8 mouse cellular contexts compared by ENCODE assay signal in the genomic region with DNA sequence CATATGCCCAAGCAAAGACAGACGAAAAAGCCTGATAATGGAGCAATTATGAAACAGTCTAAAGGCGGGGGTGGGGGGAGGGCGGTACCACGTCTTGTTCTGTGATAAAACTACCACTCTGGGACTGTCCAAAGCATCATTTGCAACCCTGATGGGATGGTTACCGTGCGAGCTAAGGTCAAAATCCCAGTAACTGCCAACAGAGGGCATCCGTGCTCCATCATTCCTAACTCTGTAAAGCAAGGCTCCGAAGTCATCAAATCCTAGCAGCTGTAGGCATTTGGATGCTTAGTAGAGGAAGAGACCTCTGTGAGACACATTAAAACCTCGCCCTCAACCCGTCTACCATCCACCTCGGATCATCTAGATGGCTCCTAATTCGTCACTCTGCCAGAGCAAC.
DNase-seq lines count a peak whose midpoint lies in the region; ATAC-seq and TF ChIP-seq lines count a peak whose summit lies in the region.

No protein-coding gene starts in this region.

- intact Hi-C loops in heart, postnatal 36 days (cut with DNase I) = loop anchor here (1.0 to 10.0 kb wide), 3 partner anchors 597 to 739 kb away; partner anchors contain the start of gene Opa1
- intact Hi-C loops in left cerebral cortex, adult 2 months (cut with DNase I) = loop anchor here (1.0 to 10.0 kb wide), 2 partner anchors 617 to 737 kb away; no protein-coding TSS in a partner anchor

- DNase-seq in intestine, embryonic 14.5 days (ENCODE audit: low spot score) = peak; percentile 83
- DNase-seq in MN1 (ENCODE audit: low spot score) = peak; percentile 44
- DNase-seq in cerebellum, adult 8-10 months = peak; percentile 70
- DNase-seq in heart, postnatal 36 days = peak; percentile 46 to 72
- DNase-seq in left cerebral cortex, adult 2 months (ENCODE audit: extremely low spot score in 1 of 2, low spot score in 2 of 2) = peak; percentile 60 to 74
- DNase-seq in midbrain, postnatal 0 days (ENCODE audit: low spot score) = peak; percentile 82

- ATAC-seq in intestine, embryonic 14.5 days (replicated peaks; ENCODE audit: low FRiP score, low TSS enrichment, low read depth) = no peak
- ATAC-seq in intestine, embryonic 16.5 days = no peak; the same call in 1 of the 2 replicates
- peak; percentile 52; the same call in 1 of the 2 replicates for ATAC-seq in midbrain, postnatal 0 days (ENCODE audit: low FRiP score)
- no peak for ATAC-seq in activated CD4-positive, CD25-positive, alpha-beta regulatory T cell, adult 4 months

- H3K4me3 ChIP-seq in intestine, embryonic 14.5 days (ENCODE audit: low read depth, low read length) = no peak overlapping the region
- no peak overlapping the region for H3K4me3 ChIP-seq in intestine, embryonic 16.5 days (ENCODE audit: low read length)
- H3K4me3 ChIP-seq in left cerebral cortex, adult 2 months = no peak overlapping the region
- H3K4me3 ChIP-seq in midbrain, postnatal 0 days (ENCODE audit: low read depth, low read length) = no peak overlapping the region

- no peaks in the 10 kb centered on the region for H3K27me3 ChIP-seq in intestine, embryonic 14.5 days (replicated peaks; ENCODE audit: control insufficient read depth, insufficient read depth, low read length)
- no peaks in the 10 kb centered on the region for H3K27me3 ChIP-seq in intestine, embryonic 16.5 days (replicated peaks; ENCODE audit: control insufficient read depth, insufficient read depth, low read length)
- H3K27me3 ChIP-seq in midbrain, postnatal 0 days (ENCODE audit: insufficient read depth, low read length) = no peaks in the 10 kb centered on the region

- no peaks in the 10 kb centered on the region for H3K36me3 ChIP-seq in intestine, embryonic 14.5 days (ENCODE audit: control insufficient read depth, insufficient read depth, low read length)
- no peaks in the 10 kb centered on the region for H3K36me3 ChIP-seq in intestine, embryonic 16.5 days (ENCODE audit: control insufficient read depth, insufficient read depth, low read length)
- no peaks in the 10 kb centered on the region for H3K36me3 ChIP-seq in midbrain, postnatal 0 days (ENCODE audit: insufficient read depth, low read length)

- 19% methylated on average over 12 of the region's 12 CpGs for WGBS in intestine, embryonic 14.5 days
- WGBS in intestine, embryonic 16.5 days = 15% methylated on average over 12 of the region's 12 CpGs
- WGBS in midbrain, postnatal 0 days = 15% methylated on average over 12 of the region's 12 CpGs

- no peak overlapping the region for H3K27ac ChIP-seq in intestine, embryonic 14.5 days (ENCODE audit: low read depth)
- no peak overlapping the region for H3K27ac ChIP-seq in intestine, embryonic 16.5 days (ENCODE audit: low read length)
- no peak overlapping the region for H3K27ac ChIP-seq in left cerebral cortex, adult 2 months
- no peak overlapping the region for H3K27ac ChIP-seq in midbrain, postnatal 0 days (ENCODE audit: low read depth, low read length)

- H3K9ac ChIP-seq in intestine, embryonic 14.5 days (ENCODE audit: low read length) = no peak overlapping the region
- H3K9ac ChIP-seq in intestine, embryonic 16.5 days (ENCODE audit: low read depth, low read length) = no peak overlapping the region
- H3K9ac ChIP-seq in midbrain, postnatal 0 days (replicated peaks; ENCODE audit: low read length, poor library complexity, severe bottlenecking) = no peak overlapping the region

- peak; percentile 79 for TF ChIP-seq CTCF in left cerebral cortex, adult 2 months (IDR thresholded peaks at IDR 0.05)
- TF ChIP-seq CTCF in midbrain, postnatal 0 days (IDR thresholded peaks at IDR 0.05) = peak; percentile 93

- no peaks in the 10 kb centered on the region for H3K4me1 ChIP-seq in intestine, embryonic 14.5 days (replicated peaks; ENCODE audit: control insufficient read depth, insufficient read depth, low read length)
- peaks cover 4% of the 10 kb centered on the region; the same call in 1 of the 2 replicates for H3K4me1 ChIP-seq in intestine, embryonic 16.5 days (ENCODE audit: control insufficient read depth, insufficient read depth, low read length)
- no peaks in the 10 kb centered on the region; the same call in 1 of the 2 replicates for H3K4me1 ChIP-seq in midbrain, postnatal 0 days (ENCODE audit: insufficient read depth, low read length)

- H3K4me2 ChIP-seq in intestine, embryonic 14.5 days (ENCODE audit: low read length) = no peak overlapping the region
- H3K4me2 ChIP-seq in intestine, embryonic 16.5 days (ENCODE audit: low read depth, low read length) = no peak overlapping the region
- H3K4me2 ChIP-seq in midbrain, postnatal 0 days (ENCODE audit: low read depth, low read length, poor library complexity, severe bottlenecking) = no peak overlapping the region

- no peaks in the 10 kb centered on the region for H3K9me3 ChIP-seq in intestine, embryonic 14.5 days (ENCODE audit: control insufficient read depth, low read length)
- H3K9me3 ChIP-seq in intestine, embryonic 16.5 days (ENCODE audit: control insufficient read depth, low read length) = no peaks in the 10 kb centered on the region
- H3K9me3 ChIP-seq in midbrain, postnatal 0 days (ENCODE audit: low read length) = no peaks in the 10 kb centered on the region
